Mouse (Mus musculus) small intestine, adult 2 months (tissue): Measurements from ENCODE around the gene Pctp.

Experiments
- CTCF ChIP-seq: fragments of 200-500 bp; IDR thresholded peaks from 2 replicates; pipeline ENCODE4 v1.5.1; 2012; ENCODE audit warnings: low read depth, mild to moderate bottlenecking, control low read depth, inconsistent platforms, low read length, moderate library complexity, mixed read lengths; ENCODE audit not compliant: insufficient replicate concordance, insufficient read length; ENCODE audit errors: extremely low read depth
- POLR2A ChIP-seq: fragments of 200-500 bp; IDR thresholded peaks from 2 replicates; pipeline ENCODE4 v1.6.1; 2012; ENCODE audit warnings: low read depth, mild to moderate bottlenecking, control low read depth, inconsistent platforms, low read length, moderate library complexity

DNA sequence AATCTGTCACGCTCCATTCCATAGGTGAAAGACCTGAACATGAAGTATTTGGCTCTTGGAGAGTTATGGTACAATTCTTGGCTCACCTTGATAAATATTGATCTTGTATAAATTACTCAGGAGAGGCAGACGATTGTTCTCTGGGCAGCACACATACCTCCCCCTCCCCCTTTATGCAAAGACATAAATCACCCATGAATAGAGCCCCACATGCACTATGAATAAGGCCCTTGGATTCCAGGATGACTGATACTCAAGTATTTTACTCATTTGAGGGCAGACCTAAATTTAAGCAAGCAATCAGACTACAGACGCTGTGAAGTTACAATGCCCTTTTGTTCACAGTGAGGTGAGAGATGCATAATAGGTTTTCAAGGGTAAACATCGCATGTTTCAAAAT is 32.0 kb downstream of the Pctp start:
- no peak for TF ChIP-seq POLR2A
- TF ChIP-seq CTCF: no peak
